Mouse (Mus musculus): Measurements from ENCODE around the gene Pard3b.
A peak's percentile ranks its signal among the peaks of the same experiment; 100 is the strongest.

The Pard3b gene

DNA sequence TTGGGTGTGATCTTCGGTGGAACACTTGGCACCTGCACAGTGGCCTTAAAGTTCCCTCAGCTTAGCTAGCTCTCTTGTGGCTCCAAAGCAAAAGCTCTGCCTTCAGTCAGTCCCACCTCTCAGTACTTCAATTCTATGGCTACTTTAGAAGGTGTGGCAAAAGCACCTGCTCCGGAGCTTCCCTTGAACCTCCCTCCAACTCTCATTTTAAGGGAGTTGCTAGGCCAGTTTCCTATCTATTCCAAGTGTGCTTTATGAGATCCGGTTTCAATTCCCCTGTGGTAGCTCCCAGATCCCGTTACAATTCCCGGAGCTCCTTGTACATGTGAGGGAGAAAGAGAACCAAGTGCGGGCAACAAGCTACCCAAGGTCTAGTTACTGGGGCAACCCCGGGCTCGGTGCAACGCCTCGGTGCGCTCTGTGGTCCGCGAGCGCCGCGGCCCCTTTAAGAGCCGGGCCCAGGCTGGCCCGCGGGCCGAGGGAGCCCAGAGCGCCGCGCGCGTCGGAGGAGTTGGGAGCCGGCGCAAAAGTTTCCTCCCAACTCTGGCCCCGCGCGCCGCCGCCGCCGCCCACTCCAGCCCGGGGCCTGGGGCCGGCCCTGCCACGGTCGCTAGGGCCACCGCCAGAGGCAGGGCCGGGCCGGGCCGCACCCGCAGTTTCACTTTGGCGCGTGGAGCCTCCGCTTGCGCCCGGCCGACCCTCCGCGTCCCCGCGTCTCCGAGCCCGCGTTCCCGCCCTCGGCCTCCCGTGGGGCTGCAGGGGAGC is at the start of gene Pard3b:
TSS of gene Pard3b (plus strand) at position 478 of the 765 bp plus-strand sequence.
- peak; percentile 18 for DNase-seq (ENCODE audit: low read depth, low spot score)

DNA sequence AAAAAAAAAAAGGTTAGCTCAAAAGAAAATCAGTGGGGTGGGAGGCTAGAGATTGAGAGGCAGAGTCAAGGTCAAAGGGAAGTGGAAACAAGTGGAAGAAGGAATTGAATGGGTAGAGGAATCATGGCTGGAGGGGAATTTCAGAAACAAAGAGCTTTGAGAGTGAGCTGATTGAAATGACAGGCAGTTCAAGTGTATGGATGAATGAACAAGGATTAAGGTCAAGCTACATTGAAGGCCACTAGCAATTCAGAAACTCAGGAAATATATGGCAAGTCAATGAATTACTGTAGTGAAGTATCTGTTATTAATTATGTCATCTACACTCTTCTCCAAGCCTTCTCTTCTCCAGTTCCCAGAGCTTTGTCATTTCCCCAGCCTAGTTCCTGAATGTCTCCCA is 22.4 kb upstream of the Pard3b start:
- no peak for DNase-seq (ENCODE audit: low read depth, low spot score)

GRCm38 (mm10) chr1:61620651-61621050 is 18.0 kb upstream of the Pard3b start:
- no peak for DNase-seq (ENCODE audit: low read depth, low spot score)

DNA sequence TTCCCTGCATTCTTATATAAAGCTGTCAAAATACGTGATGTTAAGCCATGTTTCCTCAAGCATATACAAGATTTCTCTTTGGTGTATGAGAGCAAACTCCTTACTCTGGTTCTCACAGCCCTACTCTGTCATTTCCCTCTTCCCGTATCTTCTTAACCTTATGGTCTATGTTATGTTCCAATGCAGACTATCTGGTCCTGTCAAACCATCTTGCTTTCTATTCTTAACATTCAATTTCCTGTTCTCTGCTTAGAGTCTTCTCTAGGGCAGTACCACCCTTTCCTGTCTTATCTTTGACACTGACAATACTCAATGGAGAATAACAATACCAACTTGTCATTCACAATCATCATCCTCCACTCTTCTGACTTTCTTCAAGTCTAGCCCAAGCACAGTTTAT is 8.8 kb upstream of the Pard3b start:
- DNase-seq (ENCODE audit: low read depth, low spot score): no peak

DNA sequence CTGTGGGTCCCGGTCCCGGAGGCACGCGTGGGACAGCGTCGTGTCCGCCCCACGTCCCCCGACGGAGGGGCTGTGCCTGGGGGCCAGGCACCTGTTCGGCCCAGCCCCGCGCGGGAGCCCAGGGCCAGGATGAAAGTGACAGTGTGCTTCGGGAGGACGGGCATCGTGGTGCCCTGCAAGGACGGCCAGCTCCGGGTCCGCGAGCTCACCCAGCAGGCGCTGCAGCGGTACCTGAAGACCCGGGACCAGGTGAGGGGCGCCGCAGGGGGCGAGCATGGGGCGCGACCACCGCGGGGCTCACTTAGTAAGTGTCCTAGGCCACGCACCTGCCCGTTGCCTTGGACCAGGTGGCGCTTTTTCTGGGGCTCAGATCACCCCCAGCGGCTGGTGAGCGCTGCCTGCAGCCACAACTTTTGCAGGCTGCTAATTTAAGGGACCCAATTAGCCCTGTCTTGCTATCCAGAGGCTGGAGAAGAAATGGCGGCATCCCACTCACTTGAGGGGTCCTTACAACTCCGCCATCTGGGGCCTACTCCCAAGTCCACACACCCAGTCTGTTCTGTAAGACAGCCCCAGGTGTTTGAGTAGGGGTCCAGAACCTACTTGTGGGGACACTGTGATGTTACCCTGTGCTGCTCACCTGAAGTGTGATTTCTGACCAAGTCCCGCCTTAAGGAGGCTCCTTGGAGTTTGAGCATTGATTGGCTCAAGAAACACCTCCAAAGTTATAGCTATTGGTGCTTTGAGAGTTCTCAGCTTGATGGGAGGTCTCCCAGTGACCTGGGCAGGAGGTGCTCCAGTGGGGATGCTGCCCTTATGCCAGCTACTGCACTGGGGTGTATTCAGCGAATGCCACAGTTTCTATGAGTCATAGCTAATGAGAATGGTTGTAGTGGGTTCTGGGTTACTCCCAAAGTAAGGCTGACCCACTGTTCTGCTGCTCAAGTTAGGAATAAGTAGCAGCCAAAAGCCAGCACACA is 780 bp downstream of the Pard3b start:
- peak; percentile 18 for DNase-seq (ENCODE audit: low read depth, low spot score)

- no peak for DNase-seq (ENCODE audit: low read depth, low spot score)
Measured at GRCm38 (mm10) chr1:61641880-61642279, 3.3 kb downstream of the Pard3b start.

DNA sequence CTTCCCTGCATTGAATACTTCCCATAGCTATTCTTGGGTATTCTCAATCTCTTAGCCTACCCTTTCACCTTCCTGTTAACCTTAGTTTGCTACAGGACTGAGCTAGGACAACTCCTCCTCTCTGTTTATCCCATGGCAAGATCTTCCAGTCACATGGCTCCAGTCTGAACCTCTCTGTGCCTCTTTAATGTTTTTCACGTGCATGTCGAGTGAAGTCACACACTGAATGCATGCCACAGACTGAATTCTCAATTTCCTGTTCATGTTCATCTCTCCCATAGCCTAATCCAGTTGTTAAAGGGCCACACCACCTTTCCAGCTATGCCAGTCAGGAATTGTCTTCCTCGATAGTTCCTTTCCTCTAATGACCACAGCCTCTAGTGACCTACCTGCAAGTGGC is 6.4 kb downstream of the Pard3b start:
- no peak for DNase-seq (ENCODE audit: low read depth, low spot score)

- DNase-seq (ENCODE audit: low read depth, low spot score): no peak
Measured at GRCm38 (mm10) chr1:61649964-61650363, 11.3 kb downstream of the Pard3b start.

DNA sequence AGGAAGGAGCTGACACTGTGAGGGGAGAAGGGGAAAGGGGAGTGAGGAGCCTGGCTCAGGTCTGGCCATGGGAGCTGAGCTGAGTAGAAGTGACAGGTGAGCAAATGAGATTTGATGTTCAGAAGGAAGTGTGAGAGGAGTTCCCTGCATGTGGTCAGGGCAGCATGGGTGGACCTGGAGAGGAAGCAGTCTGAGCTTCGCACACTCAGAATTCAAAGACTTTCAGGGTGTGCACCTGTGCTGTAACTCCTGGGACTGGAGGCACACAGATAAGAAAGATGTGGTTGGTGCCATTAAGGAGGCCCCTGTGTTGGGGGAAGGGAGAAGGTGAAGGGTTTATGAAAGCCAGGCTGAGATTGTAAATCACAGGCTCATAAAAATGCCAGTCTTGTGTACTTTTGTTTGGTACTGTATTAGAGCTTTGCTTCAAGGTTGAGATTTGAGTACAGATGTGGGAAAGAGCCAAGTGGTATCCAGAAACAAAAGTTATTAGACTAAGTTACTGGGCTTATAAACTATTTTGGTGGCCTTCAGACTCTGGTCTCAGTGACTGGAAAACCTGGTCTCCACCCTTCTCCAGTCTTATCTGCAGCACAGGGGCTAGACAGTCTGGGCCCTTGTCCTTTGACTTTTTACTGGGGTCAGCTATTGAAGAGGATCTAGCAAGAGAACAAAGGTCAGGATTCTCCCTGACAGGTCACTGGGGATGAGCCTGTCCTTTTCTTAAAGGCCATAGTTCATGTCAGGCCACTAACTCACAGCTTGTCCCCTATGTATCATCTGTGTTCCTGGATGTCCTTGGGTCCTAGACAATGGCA is 13.0 kb downstream of the Pard3b start:
- no peak for DNase-seq (ENCODE audit: low read depth, low spot score)

GRCm38 (mm10) chr1:61657760-61658159 is 19.1 kb downstream of the Pard3b start:
- no peak for DNase-seq (ENCODE audit: low read depth, low spot score)

DNA sequence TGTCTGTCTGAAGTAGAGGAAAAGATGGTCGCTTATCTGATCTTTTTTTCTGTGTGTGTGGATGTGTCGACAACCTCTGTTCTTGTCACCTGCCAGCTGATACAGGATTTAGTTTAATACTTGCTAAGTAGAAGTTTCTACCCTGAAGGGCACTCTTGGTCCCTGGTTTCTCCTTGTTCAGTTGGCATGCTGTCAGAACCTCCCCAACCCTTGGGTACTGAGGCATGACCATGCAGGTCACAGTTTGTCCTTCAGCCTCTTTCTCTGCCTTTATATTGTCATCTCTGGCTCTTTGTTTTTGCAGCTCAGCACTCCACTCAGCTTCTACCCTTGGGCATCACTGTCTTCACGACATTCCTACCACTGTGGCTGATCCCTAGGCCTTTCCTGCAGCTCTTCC is 21.3 kb downstream of the Pard3b start:
- DNase-seq (ENCODE audit: low read depth, low spot score): no peak

GRCm38 (mm10) chr1:61685221-61685814 is 46.7 kb downstream of the Pard3b start:
- DNase-seq (ENCODE audit: low read depth, low spot score): no peak

DNA sequence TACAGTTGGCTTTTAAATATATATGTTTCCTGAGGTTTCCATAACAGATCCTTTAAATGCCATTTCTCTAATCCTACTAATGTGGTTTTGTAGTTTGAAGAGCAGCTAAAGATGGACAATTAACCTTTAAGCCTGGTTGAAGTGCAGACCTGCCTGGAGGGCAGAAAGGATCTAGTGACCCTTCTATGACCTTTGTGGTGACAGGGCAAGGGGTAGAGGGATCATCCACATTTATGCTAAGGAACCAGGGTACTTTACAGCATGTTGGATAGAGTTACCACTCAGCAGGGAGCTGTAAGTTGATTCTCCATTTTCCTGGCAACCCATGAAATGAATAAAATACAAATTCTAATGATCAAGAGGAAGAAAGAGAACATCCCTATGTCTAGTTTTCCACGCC is 47.3 kb downstream of the Pard3b start:
- DNase-seq (ENCODE audit: low read depth, low spot score): no peak

GRCm38 (mm10) chr1:61688301-61688700 is 49.7 kb downstream of the Pard3b start:
- DNase-seq (ENCODE audit: low read depth, low spot score): no peak

GRCm38 (mm10) chr1:61698462-61699218 is 60.0 kb downstream of the Pard3b start:
- DNase-seq (ENCODE audit: low read depth, low spot score): no peak

DNA sequence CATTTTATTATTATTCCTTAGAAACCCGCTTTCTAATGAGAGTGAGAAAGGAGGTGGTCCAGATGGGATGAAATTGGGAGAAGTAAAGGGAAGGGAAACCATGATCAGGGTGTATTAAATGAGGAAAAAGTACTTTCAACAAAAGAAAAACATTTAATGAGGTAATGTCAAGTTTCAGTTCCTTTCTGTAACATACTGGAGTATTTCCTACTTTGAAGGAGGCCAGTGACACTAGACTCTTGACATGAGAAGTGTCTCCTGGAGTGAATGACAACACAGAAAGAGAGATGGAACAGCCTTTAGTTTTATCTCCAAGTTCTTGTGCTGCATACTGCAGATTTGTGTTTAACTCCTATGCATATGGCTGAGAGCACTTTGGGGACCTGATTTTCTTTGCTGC is 71.2 kb downstream of the Pard3b start:
- DNase-seq (ENCODE audit: low read depth, low spot score): no peak

DNA sequence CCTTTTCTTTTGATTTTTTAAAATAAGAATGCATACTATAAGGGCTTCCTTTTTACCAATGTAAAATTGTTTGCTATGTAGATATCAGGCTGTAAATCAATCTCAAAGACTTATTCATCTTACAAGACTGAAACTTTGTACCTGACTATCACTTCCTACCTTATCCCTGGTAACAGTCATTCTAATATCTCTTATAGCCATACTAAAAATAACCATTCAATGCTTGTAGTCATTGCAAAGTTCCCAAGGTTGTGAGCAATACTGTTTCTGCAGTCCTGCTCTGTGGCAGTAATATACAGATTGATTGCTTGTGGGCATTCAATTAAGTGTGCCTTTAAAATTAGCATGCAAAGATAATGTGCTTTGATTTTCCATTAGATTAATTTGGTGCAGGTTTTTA is 72.9 kb downstream of the Pard3b start:
- DNase-seq (ENCODE audit: low read depth, low spot score): no peak

GRCm38 (mm10) chr1:61729654-61730053 is 91.0 kb downstream of the Pard3b start:
- no peak for DNase-seq (ENCODE audit: low read depth, low spot score)

- DNase-seq (ENCODE audit: low read depth, low spot score): no peak
Measured at GRCm38 (mm10) chr1:61736550-61736949, 97.9 kb downstream of the Pard3b start.

DNA sequence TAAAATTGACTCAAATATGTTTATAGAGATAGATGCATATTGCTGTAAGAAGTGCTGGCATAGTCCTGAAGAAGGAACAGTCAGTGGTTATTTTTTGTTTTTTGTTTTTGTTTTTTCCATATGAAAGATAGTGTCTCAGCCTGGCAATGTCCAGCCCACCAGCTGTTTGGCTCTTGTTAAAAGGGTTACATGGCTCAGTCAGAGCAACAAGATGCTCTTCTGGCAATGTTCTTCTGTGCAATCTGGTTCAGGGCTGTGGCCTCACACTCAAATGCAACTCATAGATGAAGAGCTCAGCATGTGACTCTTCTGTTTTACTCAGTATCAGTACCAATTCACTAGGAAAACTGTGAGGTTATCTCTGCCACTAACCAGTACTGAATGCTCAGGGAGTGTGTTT is 104.2 kb downstream of the Pard3b start:
- peak; percentile 3 for DNase-seq (ENCODE audit: low read depth, low spot score)

DNA sequence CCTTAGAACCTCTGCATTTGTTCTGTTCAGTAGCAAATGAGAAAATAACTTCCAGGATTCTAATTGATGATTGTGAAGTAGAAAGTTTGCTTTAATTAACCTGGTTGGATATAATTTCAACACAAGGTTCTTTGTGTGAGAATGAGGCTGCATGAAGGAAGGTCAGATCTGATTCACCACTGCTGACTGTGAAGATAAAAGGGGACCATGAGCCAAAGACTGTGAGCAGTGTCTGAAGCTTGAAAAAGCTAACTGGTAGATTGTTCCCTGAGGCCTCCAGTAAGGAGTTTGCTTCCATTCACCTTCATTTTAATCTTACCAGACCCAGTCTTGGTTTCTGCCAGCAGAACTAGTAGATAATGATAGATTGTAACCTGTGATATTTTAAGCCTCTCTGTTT is 108.9 kb downstream of the Pard3b start:
- DNase-seq (ENCODE audit: low read depth, low spot score): no peak

Data from skeletal muscle tissue, adult 2 months (tissue).